Mouse (Mus musculus) right cerebral cortex, postnatal 36 days (tissue): ENCODE data around the gene Cyp3a16.
"Not testable (repeated sequence)": the region's sequence is repeated elsewhere in the genome, so short reads cannot be mapped to it uniquely, and the experiment has no call there.

ENCODE experiments used
- DNase-seq, 2 experiments: peaks; one replicate each; pipeline ENCODE4 v3.0.0; 2022; ENCODE audit warnings: low spot score in 2 of 2, mixed read lengths in 1 of 2

Cyp3a16 gene

DNA sequence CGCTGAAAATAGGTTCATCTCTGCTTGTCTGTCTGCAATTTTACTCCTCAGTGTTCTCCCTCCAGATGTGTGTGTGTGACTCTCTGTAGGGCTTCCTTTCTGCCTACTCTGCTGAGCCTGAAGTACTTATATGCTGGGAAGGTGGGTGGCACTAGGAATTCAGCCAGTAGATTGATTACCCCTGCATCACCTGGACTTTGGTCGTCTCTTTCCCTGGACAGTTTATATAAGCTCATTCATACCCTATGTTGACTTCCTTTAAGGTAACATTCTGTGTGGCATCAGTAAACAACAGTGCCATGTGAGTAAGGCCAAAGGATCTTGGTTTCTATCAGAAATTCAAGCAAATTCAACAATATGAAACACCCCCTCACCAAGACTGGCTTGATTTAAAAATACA lies at the start of gene Cyp3a16:
Gene Cyp3a16 (minus strand): TSS at position 101 of the 400 bp plus-strand sequence.
- not testable (repeated sequence) for DNase-seq

- no peak for DNase-seq
Measured at GRCm38 (mm10) chr5:145490300-145490699, 20.8 kb upstream of the Cyp3a16 start.

- DNase-seq = no peak
Measured at GRCm38 (mm10) chr5:145464304-145465088, 5.0 kb downstream of the Cyp3a16 start.

DNA sequence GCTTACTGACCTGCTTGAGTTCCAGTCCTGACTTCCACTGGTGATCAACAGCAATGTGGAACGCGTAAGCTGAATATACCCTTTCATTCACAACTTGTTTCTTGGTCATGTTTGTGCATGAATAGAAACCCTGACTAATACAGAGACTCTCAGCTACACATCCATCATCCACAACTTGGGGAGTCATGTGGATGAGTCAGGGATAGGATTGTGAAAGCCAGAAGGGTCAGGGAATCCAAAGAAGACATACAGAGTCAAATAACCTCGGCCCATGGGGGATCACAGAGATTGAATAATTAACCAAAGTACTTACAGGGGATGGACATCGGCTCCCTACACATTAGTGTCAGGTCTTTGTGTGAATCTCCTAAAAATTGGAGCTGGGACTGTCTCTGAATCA lies 7.2 kb downstream of the Cyp3a16 start:
- no peak for DNase-seq

GRCm38 (mm10) chr5:145454389-145454788 lies 15.1 kb downstream of the Cyp3a16 start:
- DNase-seq = no peak

DNA sequence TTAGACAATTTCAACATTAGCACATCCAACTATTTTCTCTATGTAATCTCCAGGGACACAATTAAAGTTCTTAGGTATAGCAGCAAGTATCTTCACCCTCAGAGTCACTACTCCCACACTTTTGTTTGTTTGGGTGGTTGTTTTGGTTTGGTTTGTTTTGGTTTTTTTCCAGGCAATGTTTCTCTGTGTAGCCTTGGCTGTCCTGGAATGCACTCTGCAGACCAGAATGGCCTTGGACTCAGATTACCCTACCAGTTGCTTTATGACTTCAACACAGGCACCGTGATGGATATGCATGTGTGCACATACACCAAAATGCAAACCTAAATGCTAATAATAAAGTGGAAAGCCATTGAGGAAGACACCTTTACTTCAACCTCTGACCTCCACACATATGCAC lies 35.8 kb downstream of the Cyp3a16 start:
- no peak for DNase-seq

DNA sequence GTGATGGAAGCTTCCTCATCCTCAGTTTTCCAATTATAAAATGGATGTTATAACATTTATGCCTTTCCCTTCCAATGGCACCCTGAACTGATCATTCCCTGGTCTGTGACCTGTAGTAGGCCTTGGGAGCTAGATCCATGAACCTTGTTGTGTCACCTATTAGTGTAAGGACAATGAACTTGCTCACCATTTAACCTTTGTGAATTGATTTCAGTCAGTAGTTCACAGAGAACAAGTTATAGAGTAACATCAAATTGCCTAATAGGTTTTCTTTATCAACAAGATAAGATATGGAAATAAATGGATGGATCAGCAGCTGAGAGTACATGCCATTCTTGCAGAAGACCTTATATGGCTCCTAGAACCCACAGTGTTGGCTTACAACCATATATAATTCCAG lies 38.5 kb downstream of the Cyp3a16 start:
- DNase-seq = no peak

DNA sequence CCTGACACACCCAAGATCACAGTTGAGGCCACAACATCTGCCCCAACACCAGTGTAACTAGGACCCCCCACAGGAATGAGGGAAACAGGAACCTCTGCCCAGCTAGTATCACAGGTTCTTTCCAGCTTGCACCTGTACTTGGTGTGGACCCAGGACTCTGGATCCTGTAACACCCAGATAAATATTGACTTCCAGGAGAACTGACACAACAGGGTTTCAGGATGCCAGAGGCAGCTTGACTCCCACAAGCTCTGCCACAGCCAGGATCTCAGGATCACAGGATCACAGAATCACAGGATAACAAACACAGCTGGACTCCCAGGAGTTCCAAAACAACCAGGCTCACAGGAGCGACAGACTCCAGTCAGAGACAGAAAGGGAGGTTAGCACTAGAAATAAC lies 47.2 kb downstream of the Cyp3a16 start:
- no peak for DNase-seq

- DNase-seq = not testable (repeated sequence)
Measured at GRCm38 (mm10) chr5:145415416-145415815, 54.1 kb downstream of the Cyp3a16 start.
